ENCODE assay signal across 8 mouse cellular contexts in the genomic region with DNA sequence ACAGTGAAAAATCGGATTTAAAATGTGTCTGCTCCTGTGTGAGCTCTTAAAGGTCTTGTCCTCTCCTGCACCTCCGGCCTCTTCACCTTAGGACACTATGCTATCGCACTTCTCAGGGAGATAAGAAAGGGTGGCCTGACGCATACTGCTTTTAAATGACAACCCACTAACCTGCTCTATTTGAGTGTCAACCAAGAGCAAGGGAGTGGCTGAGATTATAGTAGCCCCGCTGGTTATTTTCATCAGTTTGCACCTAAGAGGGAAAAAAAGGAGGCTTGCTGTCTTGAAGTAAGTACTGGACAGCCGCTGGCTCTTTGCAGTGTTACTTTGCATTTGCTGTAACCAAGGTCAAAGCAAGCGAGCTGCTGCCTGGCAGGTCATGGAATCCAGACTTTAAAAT. TPM values are rescaled to one million over a fixed set of nuclear protein-coding genes. Genes with fewer than 3 reads are reported as not detected.
A peak's percentile ranks its signal among the peaks of the same experiment; 100 is the strongest.
DNase-seq lines count a peak whose midpoint lies in the region; ATAC-seq and TF ChIP-seq lines count a peak whose summit lies in the region.

No protein-coding gene starts in this region.

- WGBS in forebrain, embryonic 16.5 days, result 85% methylated on average over 7 of the region's 7 CpGs
- WGBS in liver, embryonic 16.5 days (ENCODE audit: insufficient replicate concordance), result 36% methylated on average over 7 of the region's 7 CpGs

- TF ChIP-seq EP300 in ES-Bruce4 (IDR thresholded peaks at IDR 0.05; ENCODE audit: insufficient read depth, low read depth, low read length), result no peak

- TF ChIP-seq POLR2A in ES-Bruce4 (IDR thresholded peaks at IDR 0.05; ENCODE audit: insufficient read depth, low read length), result no peak

- peak overlapping the region; percentile 90 for H3K4me2 ChIP-seq in forebrain, embryonic 16.5 days (ENCODE audit: low read length)
- H3K4me2 ChIP-seq in liver, embryonic 16.5 days (ENCODE audit: low read depth, low read length), result peak overlapping the region; percentile 94

- peak overlapping the region; percentile 96 for H3K9ac ChIP-seq in ES-Bruce4 (ENCODE audit: low read depth, poor library complexity, severe bottlenecking)
- H3K9ac ChIP-seq in forebrain, embryonic 16.5 days (replicated peaks; ENCODE audit: low read depth, low read length), result peak overlapping the region; percentile 79; the same call in 1 of the 2 replicates
- 0 out of 2 replicates have a peak overlapping the region, but pooled peaks have one; percentile 5 for H3K9ac ChIP-seq in liver, embryonic 16.5 days (ENCODE audit: low read depth, low read length)

- TF ChIP-seq CTCF in gastrocnemius, adult 2 months (IDR thresholded peaks at IDR 0.05), result no peak
- no peak for TF ChIP-seq CTCF in ES-Bruce4 (IDR thresholded peaks at IDR 0.05; ENCODE audit: low read depth, low read length)

- H3K4me1 ChIP-seq in ES-Bruce4 (ENCODE audit: control insufficient read depth, insufficient read depth, low read length), result peaks cover 2% of the 10 kb centered on the region
- peaks cover 16% of the 10 kb centered on the region for H3K4me1 ChIP-seq in forebrain, embryonic 16.5 days (replicated peaks; ENCODE audit: control insufficient read depth, insufficient read depth, low read length)
- peaks cover 12% of the 10 kb centered on the region for H3K4me1 ChIP-seq in liver, embryonic 16.5 days (ENCODE audit: control insufficient read depth, low read depth, low read length)

- H3K9me3 ChIP-seq in ES-Bruce4 (replicated peaks; ENCODE audit: control insufficient read depth, insufficient read depth, low read length, poor library complexity, severe bottlenecking), result no peaks in the 10 kb centered on the region
- no peaks in the 10 kb centered on the region for H3K9me3 ChIP-seq in forebrain, embryonic 16.5 days (ENCODE audit: control insufficient read depth, low read length)
- no peaks in the 10 kb centered on the region for H3K9me3 ChIP-seq in liver, embryonic 16.5 days (replicated peaks; ENCODE audit: control insufficient read depth, low read length)

- intact Hi-C loops in gastrocnemius, adult 2 months (cut with DNase I), result no loop called here
- intact Hi-C loops in gastrocnemius, postnatal 14 days (cut with DNase I; ENCODE audit: low total_unique reads), result no loop called here
- intact Hi-C loops in left cerebral cortex, postnatal 4 days (cut with DNase I), result no loop called here

- no peaks in the 10 kb centered on the region for H3K36me3 ChIP-seq in ES-Bruce4 (ENCODE audit: control insufficient read depth, insufficient read depth, low read length, poor library complexity, severe bottlenecking)
- no peaks in the 10 kb centered on the region for H3K36me3 ChIP-seq in forebrain, embryonic 16.5 days (ENCODE audit: control insufficient read depth, insufficient read depth)
- H3K36me3 ChIP-seq in liver, embryonic 16.5 days (ENCODE audit: control insufficient read depth, insufficient read depth), result no peaks in the 10 kb centered on the region

- H3K27ac ChIP-seq in gastrocnemius, adult 2 months, result peak overlapping the region; percentile 94
- H3K27ac ChIP-seq in ES-Bruce4 (ENCODE audit: insufficient read depth, low read length), result no peak overlapping the region
- H3K27ac ChIP-seq in forebrain, embryonic 16.5 days (ENCODE audit: low read length), result no peak overlapping the region
- H3K27ac ChIP-seq in liver, embryonic 16.5 days (ENCODE audit: low read length), result no peak overlapping the region

- ATAC-seq in forebrain, embryonic 16.5 days, result no peak
- ATAC-seq in liver, embryonic 16.5 days (ENCODE audit: low read depth), result no peak
- ATAC-seq in erythroblast, adult 5-6 weeks (replicated peaks; ENCODE audit: low FRiP score, poor library complexity, severe bottlenecking), result no peak

- no peak for DNase-seq in gastrocnemius, adult 2 months
- no peak for DNase-seq in gastrocnemius, postnatal 14 days
- DNase-seq in Muller cell, postnatal 12 days (ENCODE audit: inconsistent ontology term), result no peak
- no peak for DNase-seq in left cerebral cortex, postnatal 4 days

- no peaks in the 10 kb centered on the region for H3K27me3 ChIP-seq in ES-Bruce4 (ENCODE audit: control insufficient read depth, insufficient read depth, low read length, poor library complexity, severe bottlenecking)
- H3K27me3 ChIP-seq in forebrain, embryonic 16.5 days (replicated peaks; ENCODE audit: control insufficient read depth, insufficient read depth, low read length), result no peaks in the 10 kb centered on the region
- H3K27me3 ChIP-seq in liver, embryonic 16.5 days (ENCODE audit: control insufficient read depth, insufficient read depth, low read depth, low read length), result peaks cover 35% of the 10 kb centered on the region

- H3K4me3 ChIP-seq in gastrocnemius, adult 2 months, result peak overlapping the region; percentile 95
- peak overlapping the region; percentile 86 for H3K4me3 ChIP-seq in ES-Bruce4 (ENCODE audit: low read depth, low read length)
- peak overlapping the region; percentile 82 for H3K4me3 ChIP-seq in forebrain, embryonic 16.5 days (replicated peaks; ENCODE audit: low read length)
- H3K4me3 ChIP-seq in liver, embryonic 16.5 days (ENCODE audit: low read depth, low read length), result peak overlapping the region; percentile 76; the same call in 1 of the 2 replicates

RNA-seq across cellular contexts. Expression of a gene that starts 0.6 kb away (rescaled TPM):
- total RNA-seq in gastrocnemius, adult 2 months (2021), result 10 to 100 TPM; 53.8 to 62.8 TPM
- 10 to 100 TPM; 35.2 to 55.0 TPM for total RNA-seq in gastrocnemius, postnatal 14 days (2021)
- 58.9 and 69.7 TPM in 2 replicates for polyA plus RNA-seq in ES-Bruce4 (2011; ENCODE audit: insufficient read depth, insufficient read length, low read depth, missing spikeins)
- 14.0 and 16.3 TPM in 2 replicates for polyA plus RNA-seq in forebrain, embryonic 16.5 days (2015; fragmentation: Nextera tagmentation; extraction: Ambion mirVana)
- polyA plus RNA-seq in liver, embryonic 16.5 days (2015; fragmentation: Nextera tagmentation; extraction: Ambion mirVana), result 28.8 and 30.7 TPM in 2 replicates
- 84.4 and 110 TPM in 2 replicates for total RNA-seq in erythroblast, adult 5-6 weeks (2015; ENCODE audit: low replicate concordance)
- 109 and 112 TPM in 2 replicates for total RNA-seq in erythroblast, adult 5-6 weeks (2017; ENCODE audit: low replicate concordance)
- total RNA-seq in left cerebral cortex, postnatal 4 days (2021), result 10 to 100 TPM; 23.4 to 27.2 TPM

Comparison
In these comparisons a context has a peak if more than half of its experiments do, and no peak if none do; other contexts are left out.
1. H3K9ac ChIP-seq: peak in every context shown above with its lines; median percentile 96 in ES-Bruce4; 79 in forebrain, embryonic 16.5 days; 5 in liver, embryonic 16.5 days.